Mouse (Mus musculus) cortical plate, adult 2 months (tissue): ENCODE results near the gene Pdcd6.

ENCODE experiments used
- CTCF ChIP-seq: fragments of 200-500 bp; IDR thresholded peaks from 2 replicates; pipeline ENCODE4 v1.5.1; 2011; ENCODE audit warnings: mild to moderate bottlenecking, control low read depth, low read length; ENCODE audit not compliant: insufficient read depth; ENCODE audit errors: extremely low read depth
- POLR2A ChIP-seq: fragments of 200-500 bp; IDR thresholded peaks from 2 replicates; pipeline ENCODE4 v1.6.1; 2011; ENCODE audit warnings: mild to moderate bottlenecking, low read length, control low read depth; ENCODE audit not compliant: insufficient read depth; ENCODE audit errors: extremely low read depth

DNA sequence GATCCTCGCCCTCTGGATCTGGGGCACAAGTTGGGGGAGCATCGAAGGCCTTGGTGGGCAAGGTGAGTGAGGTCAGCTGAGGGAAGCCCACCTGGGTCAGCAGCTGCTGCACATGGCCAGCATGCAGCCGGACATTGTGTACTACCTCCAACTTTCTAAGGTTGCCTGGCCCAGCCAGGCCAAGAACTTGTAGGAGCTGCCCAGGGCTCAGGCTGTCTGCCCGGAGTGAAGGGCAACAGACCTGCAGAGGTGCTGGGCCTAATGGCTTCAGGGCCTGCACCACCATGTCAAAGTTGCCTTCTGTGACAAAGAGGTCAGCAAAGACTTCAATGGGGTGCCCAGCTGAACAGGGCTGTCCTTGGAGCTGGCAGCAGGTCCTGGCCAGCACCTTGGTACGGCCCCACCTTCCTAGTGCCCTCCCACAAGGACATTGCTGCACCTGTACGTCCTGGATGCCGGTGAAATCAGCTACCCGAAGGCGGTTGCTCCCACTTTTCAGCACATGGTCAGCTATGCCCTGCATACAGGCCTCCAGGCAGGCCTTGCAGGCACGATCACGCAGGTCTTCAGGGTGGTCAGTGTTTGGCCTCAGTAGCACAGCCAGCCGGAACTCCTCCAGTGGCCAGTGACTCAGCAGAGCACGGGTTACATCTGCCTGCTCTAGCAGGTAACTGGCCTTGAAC is 45.9 kb upstream of the Pdcd6 start:
- TF ChIP-seq CTCF (no peak), POLR2A (no peak)
